Mouse (Mus musculus) spleen, adult 12 weeks (tissue): ENCODE measurements around the gene Irf4.

Experiments
- DNase-seq: peaks from one replicate; pipeline ENCODE4 v3.0.0; 2022; ENCODE audit warnings: low spot score

Gene Irf4

DNA sequence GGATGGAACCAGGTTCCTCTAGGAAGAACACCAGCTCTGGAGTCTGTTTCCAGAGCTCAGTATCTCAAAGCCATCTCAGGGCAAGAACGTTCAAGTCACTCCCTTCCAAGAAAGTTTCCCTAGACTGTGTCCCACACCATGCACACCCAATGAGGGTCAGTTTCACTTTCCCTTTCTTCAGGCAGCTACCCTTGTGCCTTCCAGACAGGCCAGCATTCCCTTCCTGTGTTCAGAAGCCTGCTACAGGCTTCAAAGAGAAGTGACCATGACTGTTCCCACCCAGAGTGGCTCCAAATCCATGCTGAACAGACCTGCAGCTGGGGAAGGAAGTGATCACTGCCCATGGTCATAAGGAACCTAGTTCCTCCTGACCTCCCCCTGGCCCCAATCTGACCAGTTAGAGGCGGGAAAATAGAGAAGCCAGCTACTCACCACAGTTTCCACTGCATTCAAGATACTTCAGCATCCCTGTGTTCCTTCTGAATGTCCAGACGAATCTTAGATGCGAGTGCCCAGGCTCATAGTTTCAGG lies 10.7 kb upstream of the Irf4 start:
- no peak for DNase-seq

DNA sequence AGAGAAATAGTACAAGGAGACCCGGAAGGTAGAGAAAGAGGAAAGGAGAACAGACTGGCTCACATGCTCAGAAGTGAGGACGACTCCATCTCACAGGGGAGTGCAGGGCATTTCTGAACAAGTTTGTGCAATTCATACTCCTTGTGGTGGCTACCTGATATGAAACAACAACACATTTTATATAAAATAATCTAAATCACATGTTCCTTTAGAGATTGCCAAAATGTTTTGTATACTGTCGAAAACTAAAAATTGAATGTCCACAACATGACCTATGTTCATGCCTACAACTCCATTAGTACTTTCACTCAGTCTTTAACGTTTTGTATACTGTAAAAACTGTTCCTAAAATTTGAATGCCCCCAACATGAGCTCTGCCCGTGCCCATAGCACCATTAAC lies 7.9 kb upstream of the Irf4 start:
- no peak for DNase-seq

- DNase-seq: no peak
Observed at GRCm38 (mm10) chr13:30742411-30742970, 6.5 kb upstream of the Irf4 start.

- DNase-seq: no peak
Observed at GRCm38 (mm10) chr13:30745121-30745520, 3.9 kb upstream of the Irf4 start.

GRCm38 (mm10) chr13:30747068-30747467 lies 2.0 kb upstream of the Irf4 start:
- DNase-seq: no peak

DNA sequence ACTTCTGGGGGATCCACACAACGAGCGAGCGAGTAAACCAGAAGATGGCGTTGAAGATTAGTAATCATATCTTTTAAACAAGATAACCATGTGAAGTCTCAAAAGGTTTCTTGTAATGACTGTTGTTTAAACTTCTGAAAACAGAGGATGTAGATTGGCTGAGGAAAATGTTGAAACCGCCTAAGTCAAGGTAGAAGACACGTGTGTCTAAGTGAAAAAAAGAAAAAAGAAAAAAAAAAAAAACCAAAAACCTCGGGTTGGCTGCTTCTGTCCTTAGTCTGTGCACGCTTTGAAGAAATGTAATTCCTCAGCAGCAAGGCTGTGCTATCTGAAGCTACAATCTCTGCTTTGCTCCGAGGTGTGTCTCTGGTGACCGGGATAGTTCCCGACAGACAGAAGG lies 1.5 kb upstream of the Irf4 start:
- no peak for DNase-seq

GRCm38 (mm10) chr13:30748321-30748720 lies 705 bp upstream of the Irf4 start:
- no peak for DNase-seq

GRCm38 (mm10) chr13:30749557-30750141 lies 623 bp downstream of the Irf4 start:
- no peak for DNase-seq

DNA sequence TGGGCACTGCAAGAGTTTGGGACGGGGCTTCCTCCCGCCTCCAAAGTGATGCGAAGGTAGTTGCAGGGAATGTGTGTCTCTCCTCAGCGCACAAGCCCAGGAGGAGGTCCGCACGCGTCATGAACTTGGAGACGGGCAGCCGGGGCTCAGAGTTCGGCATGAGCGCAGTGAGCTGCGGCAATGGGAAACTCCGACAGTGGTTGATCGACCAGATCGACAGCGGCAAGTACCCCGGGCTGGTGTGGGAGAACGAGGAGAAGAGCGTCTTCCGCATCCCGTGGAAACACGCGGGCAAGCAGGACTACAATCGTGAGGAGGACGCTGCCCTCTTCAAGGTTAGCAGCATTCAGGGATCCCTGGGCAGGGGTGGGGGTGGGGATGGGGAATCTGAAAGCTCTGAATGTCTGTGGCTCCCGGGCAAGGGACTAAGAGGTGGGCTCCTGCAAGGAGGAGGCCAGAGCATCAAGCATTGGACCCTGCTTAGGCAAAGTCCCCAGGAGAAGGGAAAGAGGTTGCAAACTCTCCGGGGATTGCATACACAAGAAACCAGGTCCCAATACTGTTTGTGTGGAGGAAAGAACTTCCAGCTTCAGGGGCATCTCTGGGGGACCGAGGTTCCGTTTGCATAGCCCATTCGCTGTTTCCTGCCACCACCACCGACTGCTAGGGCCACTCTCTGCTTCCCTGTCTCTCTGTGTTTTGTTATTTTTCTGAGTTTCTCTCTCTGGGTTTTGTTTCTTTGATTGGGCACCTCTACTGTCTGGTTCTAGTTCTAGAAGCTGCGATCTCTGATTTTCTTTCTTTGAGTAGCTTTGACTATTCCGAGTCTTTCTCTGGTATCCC lies 1.7 kb downstream of the Irf4 start:
- DNase-seq: no peak

GRCm38 (mm10) chr13:30751304-30751580 lies 2.2 kb downstream of the Irf4 start:
- DNase-seq: no peak

DNA sequence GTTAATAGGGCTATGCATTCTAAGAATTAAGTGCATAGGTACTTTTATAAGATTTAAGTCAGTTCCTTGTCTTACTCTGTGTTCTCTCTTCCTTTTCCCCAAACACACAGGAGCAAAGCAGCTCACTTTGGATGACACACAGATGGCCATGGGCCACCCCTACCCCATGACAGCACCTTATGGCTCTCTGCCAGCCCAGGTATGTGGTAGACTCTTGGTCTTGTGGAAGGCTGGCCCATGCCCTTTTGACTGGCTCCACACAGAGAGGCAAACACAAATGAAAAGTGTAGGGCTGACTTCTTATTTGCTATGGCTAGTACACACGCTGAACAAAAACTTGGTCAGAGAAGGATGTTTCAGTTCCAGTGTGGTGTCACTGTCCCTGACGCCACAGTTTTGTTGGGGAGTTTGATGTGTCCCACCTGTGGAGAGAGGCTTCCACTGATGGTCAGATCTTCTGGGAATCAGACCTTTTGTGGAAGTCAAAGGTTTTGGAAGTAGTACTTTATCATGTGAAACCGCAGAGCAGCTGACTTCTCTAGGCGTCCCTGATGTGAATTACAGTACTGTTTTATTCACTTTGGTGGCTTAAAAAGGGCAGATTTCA lies 3.7 kb downstream of the Irf4 start:
- no peak for DNase-seq

DNA sequence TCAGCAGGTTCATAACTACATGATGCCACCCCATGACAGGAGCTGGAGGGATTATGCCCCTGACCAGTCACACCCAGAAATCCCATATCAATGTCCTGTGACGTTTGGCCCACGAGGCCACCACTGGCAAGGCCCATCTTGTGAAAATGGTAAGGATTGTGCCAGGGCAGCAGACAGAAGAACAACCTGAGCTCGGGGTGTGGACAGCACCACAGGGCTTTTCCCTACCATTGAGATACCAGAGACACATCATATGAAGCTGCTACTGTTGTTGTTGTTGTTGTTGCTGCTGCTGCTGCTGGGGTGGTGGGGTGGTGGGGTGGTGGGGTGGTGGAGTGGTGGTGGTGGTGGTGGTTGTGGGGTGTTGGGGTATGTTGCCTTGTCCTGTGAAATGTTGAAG lies 4.4 kb downstream of the Irf4 start:
- DNase-seq: no peak

DNA sequence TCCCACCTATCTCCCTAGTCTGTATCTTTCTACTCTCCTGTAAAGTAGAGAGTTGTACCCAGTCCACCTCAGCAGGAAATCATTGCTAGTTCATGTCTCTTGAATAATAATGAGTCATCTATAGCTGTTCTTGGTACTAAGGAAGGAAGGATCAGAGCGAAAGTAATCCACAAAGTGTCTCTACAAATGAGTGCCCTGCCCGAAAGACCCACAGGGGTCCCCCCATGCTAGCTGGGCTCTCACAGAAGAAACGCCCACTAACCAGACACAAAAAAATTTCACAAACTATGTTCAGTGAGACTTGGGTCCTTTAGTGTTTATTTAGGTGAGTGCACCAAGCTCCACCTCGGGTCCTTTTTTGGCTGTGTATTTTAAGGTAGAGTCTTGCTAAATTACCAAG lies 5.0 kb downstream of the Irf4 start:
- DNase-seq: no peak

DNA sequence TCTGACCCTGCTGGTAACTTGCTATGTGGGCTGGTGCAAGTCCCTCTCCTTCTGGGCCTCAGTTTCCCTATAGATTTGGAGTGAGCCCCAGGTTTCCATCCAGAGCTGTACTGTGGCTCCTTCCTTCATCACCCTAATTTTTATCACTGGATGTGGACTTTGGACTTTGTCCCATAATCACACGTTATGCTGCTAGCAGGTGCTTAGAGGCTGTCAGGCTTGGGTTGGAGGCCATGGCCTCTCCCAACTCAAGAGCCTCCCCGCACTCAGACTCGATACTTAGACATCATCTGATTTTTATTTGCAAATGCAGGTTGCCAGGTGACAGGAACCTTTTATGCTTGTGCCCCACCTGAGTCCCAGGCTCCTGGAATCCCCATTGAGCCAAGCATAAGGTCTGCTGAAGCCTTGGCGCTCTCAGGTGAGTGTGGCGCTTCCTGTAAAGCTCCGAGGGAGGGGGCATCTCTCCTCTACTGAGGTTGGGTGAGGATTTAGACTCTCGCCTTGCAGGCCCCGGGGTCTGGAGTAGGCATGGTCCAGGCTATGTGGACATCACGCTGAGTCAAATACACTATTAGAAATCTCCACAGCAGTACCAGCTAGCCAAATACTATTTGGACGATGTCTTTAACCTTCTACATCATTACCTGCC lies 5.9 kb downstream of the Irf4 start:
- no peak for DNase-seq

DNA sequence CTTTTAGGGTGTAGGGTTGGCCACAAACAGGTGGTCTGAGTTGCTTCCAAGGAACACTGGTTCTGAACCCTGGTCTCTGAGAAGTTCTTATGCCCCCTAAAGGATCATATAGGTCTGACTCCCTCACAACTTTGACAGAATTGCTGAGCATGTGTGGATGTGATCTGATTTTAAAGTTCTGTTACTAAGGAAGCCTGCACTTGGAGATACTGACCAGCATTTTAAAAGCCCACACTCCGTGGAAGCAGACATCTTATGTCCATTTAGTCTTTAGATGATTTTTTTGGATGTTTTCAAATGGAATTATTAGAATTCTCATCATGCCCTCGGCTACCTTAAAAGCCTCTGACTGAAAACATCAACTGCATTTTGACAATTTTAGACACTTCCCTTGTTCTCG lies 6.6 kb downstream of the Irf4 start:
- DNase-seq: no peak

- no peak for DNase-seq
Observed at GRCm38 (mm10) chr13:30755998-30756639, 7.1 kb downstream of the Irf4 start.

DNA sequence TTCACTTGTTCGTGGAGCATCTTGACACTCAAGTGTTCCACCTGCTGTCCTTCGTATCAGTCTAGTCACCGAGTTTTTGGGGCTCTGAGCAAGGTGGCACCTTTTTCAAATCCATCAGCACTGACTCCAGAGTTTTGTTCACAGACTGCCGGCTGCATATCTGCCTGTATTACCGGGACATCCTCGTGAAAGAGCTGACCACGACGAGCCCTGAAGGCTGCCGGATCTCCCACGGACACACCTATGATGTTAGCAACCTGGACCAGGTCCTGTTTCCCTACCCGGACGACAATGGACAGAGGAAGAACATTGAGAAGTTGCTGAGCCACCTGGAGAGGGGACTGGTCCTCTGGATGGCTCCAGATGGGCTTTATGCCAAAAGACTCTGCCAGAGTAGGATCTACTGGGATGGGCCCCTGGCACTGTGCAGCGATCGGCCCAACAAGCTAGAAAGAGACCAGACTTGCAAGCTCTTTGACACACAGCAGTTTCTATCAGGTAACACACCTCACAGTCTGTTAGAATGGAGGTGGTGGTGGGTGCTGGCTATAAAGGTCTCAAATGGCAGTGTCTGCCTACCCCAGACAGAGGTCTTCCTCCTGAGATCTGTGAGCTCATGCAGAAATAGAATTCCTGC lies 8.4 kb downstream of the Irf4 start:
- DNase-seq: no peak

DNA sequence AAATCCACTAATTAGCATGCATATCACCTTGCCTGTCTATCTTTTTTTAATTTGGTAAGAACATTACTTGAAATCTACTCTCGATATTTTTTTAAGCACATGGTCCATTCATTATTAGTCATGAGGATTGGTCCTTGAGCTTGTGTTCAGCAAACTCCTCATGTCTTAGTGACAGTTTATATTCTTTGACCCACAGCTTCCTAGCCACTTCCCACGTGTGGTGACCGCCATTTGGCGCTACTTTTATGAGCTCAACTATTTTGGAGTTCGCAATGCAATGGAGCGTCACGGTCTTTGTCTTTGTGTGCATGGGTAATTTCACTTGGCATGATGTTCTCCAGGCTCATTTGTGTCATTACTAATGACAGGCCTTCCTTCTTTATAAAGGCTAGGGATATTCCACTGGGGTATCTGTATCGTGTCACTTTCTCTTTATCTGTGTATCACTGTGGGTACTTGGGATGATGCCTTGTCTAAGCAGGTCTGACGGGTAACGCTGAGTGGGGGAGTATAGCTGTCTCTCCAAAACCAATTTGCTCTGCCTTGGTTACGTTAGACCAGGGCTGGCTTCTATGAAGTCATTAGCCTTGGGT lies 9.9 kb downstream of the Irf4 start:
- no peak for DNase-seq

GRCm38 (mm10) chr13:30760374-30761090 lies 11.5 kb downstream of the Irf4 start:
- no peak for DNase-seq

- DNase-seq: no peak
Observed at GRCm38 (mm10) chr13:30761151-30761631, 12.2 kb downstream of the Irf4 start.
